Mouse (Mus musculus): ENCODE results near the gene Fam49a. TPM values are rescaled to one million over a fixed set of nuclear protein-coding genes. Genes with fewer than 3 reads are reported as not detected.

Gene Fam49a
- polyA plus RNA-seq, 1 experiment from 2014 or later = 27.9 TPM

DNA sequence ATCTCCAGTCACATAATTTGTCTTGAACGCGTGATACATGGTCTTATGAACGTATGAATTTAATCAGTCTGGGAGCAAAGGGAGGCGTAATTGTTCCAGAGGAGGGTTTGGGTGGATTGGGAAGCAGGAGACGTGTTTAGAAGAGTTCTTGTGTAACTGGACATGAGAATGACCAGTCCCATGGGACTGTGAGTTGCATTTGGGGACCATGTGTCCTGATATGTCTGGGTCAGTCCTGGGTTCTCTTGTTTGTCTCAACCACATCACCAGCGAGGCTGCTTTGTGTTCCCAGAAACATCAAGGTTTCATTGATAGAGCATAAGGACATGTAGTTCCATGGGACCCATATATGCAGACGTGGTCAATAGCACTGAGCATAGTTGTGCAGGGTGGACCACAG, 36.5 kb downstream of the Fam49a start:
- Histone ChIP-seq H3K4me1 (replicated peaks) (no peaks in the 10 kb centered on the region), H3K27me3 (no peaks in the 10 kb centered on the region), H3K27ac (no peak overlapping the region), H3K4me2 (replicated peaks) (no peak overlapping the region), H3K4me3 (replicated peaks) (no peak overlapping the region), H3K9me3 (no peaks in the 10 kb centered on the region), H3K9ac (replicated peaks) (no peak overlapping the region), H3K36me3 (no peaks in the 10 kb centered on the region)
- 95% methylated on average over 7 of the region's 7 CpGs for WGBS
- no peak for ATAC-seq

DNA sequence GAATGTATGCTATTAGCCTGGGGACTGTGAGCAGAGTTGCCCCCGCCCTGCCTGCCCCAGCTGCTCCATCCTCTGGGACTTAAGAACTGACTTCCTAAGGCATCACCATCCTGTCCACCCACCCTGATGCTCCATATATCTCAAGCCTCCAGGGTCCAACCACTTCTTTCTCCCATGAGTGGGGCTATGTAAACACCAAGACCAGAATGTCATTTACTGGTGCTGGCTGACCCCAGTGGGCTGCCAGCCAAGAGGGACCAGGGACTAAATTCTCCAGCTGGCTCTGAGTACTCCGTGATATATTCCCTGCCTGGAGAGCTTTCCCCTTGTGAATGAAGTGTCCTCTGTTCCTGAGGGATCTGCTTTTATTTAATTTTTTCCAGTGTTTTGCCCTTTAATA, 37.4 kb downstream of the Fam49a start:
- no peaks in the 10 kb centered on the region for H3K9me3 ChIP-seq
- ATAC-seq = no peak
- no peaks in the 10 kb centered on the region for H3K4me1 ChIP-seq (replicated peaks)
- WGBS = 68% methylated on average over 2 of the region's 2 CpGs
- H3K27me3 ChIP-seq = no peaks in the 10 kb centered on the region
- H3K4me3 ChIP-seq (replicated peaks) = no peak overlapping the region
- H3K36me3 ChIP-seq = no peaks in the 10 kb centered on the region
- no peak overlapping the region for H3K9ac ChIP-seq (replicated peaks)
- H3K4me2 ChIP-seq (replicated peaks) = no peak overlapping the region
- H3K27ac ChIP-seq = no peak overlapping the region

DNA sequence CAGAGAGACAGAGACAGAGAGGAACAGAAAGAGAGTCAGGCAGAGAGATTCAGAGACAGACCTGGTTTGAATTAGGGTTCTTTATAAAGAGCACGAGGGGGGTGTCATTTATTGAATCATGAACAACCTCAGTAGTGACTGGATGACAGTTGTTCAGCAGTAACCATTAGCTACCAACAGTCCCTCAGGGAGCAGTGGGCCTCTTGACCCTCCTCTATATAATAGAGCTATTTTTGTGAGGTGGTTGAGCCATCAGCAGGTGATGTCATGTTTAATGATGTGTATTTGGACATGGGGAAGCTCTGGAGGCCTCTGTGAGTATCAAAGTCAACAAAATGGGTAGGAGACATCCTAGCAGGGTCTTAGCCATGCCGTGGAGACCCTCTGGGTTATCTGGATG, 39.2 kb downstream of the Fam49a start:
- Histone ChIP-seq H3K9me3 (no peaks in the 10 kb centered on the region), H3K27me3 (no peaks in the 10 kb centered on the region), H3K9ac (replicated peaks) (no peak overlapping the region), H3K4me3 (replicated peaks) (no peak overlapping the region), H3K4me2 (replicated peaks) (no peak overlapping the region), H3K36me3 (no peaks in the 10 kb centered on the region), H3K27ac (no peak overlapping the region), H3K4me1 (replicated peaks) (no peaks in the 10 kb centered on the region)
- 90% methylated on average over 2 of the region's 2 CpGs for WGBS
- no peak for ATAC-seq

DNA sequence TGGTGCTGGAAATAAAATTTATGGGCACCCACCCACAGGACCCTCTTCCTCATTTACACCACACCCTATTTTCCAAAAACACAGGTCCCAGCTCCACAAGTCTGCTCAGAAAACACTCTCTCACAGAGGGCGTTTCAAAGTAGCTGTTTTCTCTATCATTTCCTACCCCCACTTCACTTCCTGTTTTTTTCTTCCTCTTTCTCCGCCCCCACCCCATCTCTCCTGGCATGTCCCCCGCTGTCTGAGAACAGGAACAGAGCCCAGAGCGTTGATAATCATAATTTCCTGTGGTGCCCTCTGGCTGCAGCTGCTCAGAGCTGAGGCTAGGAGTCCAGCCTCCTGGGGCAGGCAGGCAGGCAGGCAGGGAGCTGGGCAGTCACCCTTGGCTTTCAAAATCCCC, 39.9 kb downstream of the Fam49a start:
- H3K27ac ChIP-seq = no peak overlapping the region
- no peak for ATAC-seq
- H3K4me3 ChIP-seq (replicated peaks) = no peak overlapping the region
- WGBS = 72% methylated on average over 4 of the region's 4 CpGs
- no peaks in the 10 kb centered on the region for H3K36me3 ChIP-seq
- H3K4me2 ChIP-seq (replicated peaks) = no peak overlapping the region
- no peaks in the 10 kb centered on the region for H3K4me1 ChIP-seq (replicated peaks)
- H3K27me3 ChIP-seq = no peaks in the 10 kb centered on the region
- H3K9me3 ChIP-seq = no peaks in the 10 kb centered on the region
- H3K9ac ChIP-seq (replicated peaks) = no peak overlapping the region

DNA sequence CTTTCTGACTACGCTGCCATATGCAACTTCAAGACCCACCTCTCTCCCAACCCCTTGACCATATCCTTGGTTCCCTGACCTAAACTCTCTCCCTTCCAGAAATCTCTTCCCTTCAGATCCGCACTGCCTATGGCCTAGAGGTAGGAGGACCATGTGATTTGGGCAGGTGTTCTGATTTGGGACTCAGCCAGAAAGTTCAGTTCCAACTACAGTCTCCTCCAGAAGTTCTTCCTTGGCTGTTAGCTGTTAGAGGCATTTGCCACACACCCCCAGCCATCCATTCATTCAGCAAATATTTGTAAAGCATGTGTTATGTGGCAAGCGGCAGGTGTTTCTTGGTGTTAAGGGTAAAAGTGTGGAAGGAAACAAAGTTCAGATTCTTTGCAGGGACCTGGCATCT, 44.3 kb downstream of the Fam49a start:
- Histone ChIP-seq H3K4me2 (replicated peaks) (no peak overlapping the region), H3K4me1 (replicated peaks) (no peaks in the 10 kb centered on the region), H3K4me3 (replicated peaks) (no peak overlapping the region), H3K27me3 (no peaks in the 10 kb centered on the region), H3K36me3 (peaks cover 6% of the 10 kb centered on the region; the same call in 1 of the 2 replicates), H3K9me3 (no peaks in the 10 kb centered on the region), H3K9ac (replicated peaks) (no peak overlapping the region), H3K27ac (no peak overlapping the region)
- no peak for ATAC-seq
- WGBS = 97% methylated on average over 3 of the region's 3 CpGs

DNA sequence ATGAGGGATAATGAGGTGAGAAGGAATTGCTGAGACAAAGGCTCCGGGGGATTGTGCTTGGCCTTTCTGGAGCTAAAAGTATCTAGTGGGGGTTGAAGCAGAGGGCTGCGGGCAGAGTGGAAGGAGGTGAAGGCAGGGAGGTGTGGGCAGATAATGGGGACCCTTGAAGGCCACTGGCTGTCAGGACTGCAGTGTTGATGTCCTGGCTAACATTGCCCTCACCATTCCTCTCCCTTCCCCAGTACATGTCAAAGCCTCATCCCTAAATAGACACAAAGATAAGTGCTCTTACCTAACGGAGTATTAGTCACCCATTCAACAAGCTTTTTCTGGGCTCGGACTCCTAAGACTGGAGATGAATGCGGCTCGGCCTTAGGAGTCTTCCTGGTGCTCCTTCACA, 44.9 kb downstream of the Fam49a start:
- WGBS = 87% methylated on average over 6 of the region's 6 CpGs
- no peak for ATAC-seq
- no peak overlapping the region for H3K27ac ChIP-seq

DNA sequence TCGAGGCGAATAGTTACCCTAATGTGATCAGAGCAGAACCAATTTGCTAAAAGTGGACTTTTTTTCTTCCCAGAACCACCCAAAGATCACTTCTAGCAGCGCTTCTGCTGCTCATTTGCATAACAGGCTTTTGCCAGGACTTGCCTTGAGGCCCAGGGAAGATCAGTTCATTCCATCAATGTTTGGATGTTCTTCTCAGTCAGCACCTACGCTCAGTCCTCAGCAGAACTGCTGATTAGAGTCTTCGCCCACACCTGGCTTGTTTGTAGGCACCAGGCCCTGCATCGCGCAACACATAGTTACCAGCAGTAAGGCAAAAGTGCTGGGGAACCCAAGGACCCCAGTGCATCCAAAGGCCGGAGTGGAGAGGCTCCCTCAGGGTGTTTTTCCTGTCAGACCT, 45.3 kb downstream of the Fam49a start:
- Histone ChIP-seq H3K9ac (replicated peaks) (no peak overlapping the region), H3K4me3 (replicated peaks) (no peak overlapping the region), H3K27me3 (no peaks in the 10 kb centered on the region), H3K4me2 (replicated peaks) (no peak overlapping the region), H3K36me3 (peaks cover 6% of the 10 kb centered on the region; the same call in 1 of the 2 replicates), H3K27ac (no peak overlapping the region), H3K9me3 (no peaks in the 10 kb centered on the region), H3K4me1 (replicated peaks) (no peaks in the 10 kb centered on the region)
- ATAC-seq = no peak
- 93% methylated on average over 8 of the region's 8 CpGs for WGBS

More for the DNA sequence above, 44.9 kb downstream of the Fam49a start:
- Histone ChIP-seq H3K4me3 (replicated peaks) (no peak overlapping the region), H3K36me3 (peaks cover 6% of the 10 kb centered on the region; the same call in 1 of the 2 replicates), H3K9ac (replicated peaks) (no peak overlapping the region), H3K27me3 (no peaks in the 10 kb centered on the region), H3K4me2 (replicated peaks) (no peak overlapping the region), H3K4me1 (replicated peaks) (no peaks in the 10 kb centered on the region), H3K9me3 (no peaks in the 10 kb centered on the region)

DNA sequence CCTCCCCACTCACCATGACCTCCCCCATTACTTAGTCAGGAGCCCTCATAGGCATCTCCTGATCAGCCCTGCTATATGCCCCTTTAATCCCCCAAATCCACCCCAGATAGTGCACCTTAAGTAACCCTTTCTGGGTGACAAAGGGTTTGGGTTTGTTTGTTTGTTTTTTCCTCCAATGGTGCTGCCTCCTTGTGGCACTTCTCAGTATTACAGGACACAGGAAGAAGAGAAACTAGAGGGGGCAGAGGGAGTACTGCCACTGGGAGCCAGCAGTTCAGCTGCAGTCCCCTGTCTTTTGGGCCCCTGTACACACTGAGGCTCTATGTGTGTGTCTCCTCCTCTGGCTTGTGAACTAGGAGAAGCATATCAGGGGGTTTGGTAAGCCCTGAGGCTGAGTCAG, 51.5 kb downstream of the Fam49a start:
- no peaks in the 10 kb centered on the region for H3K27me3 ChIP-seq
- no peak overlapping the region for H3K27ac ChIP-seq
- H3K4me1 ChIP-seq (replicated peaks) = peaks cover 37% of the 10 kb centered on the region
- no peak for ATAC-seq
- H3K4me2 ChIP-seq (replicated peaks) = no peak overlapping the region
- H3K9ac ChIP-seq (replicated peaks) = no peak overlapping the region
- H3K4me3 ChIP-seq (replicated peaks) = no peak overlapping the region
- H3K9me3 ChIP-seq = no peaks in the 10 kb centered on the region
- H3K36me3 ChIP-seq = 0 out of 2 replicates have a peak, but pooled peaks cover 2% of the 10 kb centered on the region

DNA sequence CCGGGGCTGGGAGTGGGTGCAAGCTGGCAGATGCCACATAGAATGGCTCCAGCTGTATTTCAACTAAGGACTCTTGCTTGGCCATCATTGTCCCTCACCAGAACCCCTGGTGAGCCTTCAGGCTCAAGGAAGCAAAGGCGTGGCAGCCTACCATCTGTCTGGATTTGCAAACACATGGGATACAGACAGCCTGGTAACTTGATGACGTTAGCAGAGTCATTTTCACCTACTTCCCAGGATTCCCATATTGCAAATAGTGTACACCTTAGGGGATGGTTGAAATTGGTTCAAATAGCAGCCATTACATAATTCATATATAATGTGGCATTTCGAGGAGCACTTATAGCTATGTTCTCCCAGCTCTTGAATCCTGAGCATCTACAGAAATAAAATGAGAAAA, 52.0 kb downstream of the Fam49a start:
- Histone ChIP-seq H3K9ac (replicated peaks) (no peak overlapping the region), H3K27ac (peak overlapping the region; percentile 14; the same call in 1 of the 2 replicates), H3K4me2 (replicated peaks) (no peak overlapping the region), H3K27me3 (no peaks in the 10 kb centered on the region), H3K36me3 (0 out of 2 replicates have a peak, but pooled peaks cover 2% of the 10 kb centered on the region), H3K4me1 (replicated peaks) (peaks cover 37% of the 10 kb centered on the region), H3K4me3 (replicated peaks) (no peak overlapping the region), H3K9me3 (no peaks in the 10 kb centered on the region)
- 75% methylated on average over 4 of the region's 4 CpGs for WGBS
- ATAC-seq = no peak

DNA sequence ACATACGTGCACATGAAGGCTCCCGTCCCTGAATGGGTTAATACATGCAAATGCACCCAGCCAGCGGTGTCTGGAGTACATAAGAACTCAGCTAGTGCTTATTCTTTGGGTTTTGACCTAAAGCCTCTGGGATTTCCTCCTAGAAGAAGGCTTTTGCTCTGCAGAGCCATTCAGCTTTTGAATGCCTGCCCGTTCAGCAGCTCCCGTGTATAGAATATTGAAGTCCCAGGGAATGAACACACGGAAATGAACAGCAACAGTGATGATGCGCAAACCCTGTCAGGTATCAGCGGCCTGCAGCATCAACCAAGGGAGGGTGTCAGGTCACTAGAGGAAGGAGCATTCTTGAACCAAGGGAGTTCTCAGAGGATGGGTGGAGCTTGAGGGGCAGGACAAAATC, 52.4 kb downstream of the Fam49a start:
- Histone ChIP-seq H3K27me3 (no peaks in the 10 kb centered on the region), H3K9ac (replicated peaks) (no peak overlapping the region), H3K9me3 (no peaks in the 10 kb centered on the region), H3K36me3 (0 out of 2 replicates have a peak, but pooled peaks cover 2% of the 10 kb centered on the region), H3K4me2 (replicated peaks) (no peak overlapping the region), H3K27ac (peak overlapping the region; percentile 14), H3K4me3 (replicated peaks) (no peak overlapping the region), H3K4me1 (replicated peaks) (peaks cover 37% of the 10 kb centered on the region)
- ATAC-seq = peak; percentile 4; the same call in 1 of the 2 replicates
- 30% methylated on average over 8 of the region's 8 CpGs for WGBS

DNA sequence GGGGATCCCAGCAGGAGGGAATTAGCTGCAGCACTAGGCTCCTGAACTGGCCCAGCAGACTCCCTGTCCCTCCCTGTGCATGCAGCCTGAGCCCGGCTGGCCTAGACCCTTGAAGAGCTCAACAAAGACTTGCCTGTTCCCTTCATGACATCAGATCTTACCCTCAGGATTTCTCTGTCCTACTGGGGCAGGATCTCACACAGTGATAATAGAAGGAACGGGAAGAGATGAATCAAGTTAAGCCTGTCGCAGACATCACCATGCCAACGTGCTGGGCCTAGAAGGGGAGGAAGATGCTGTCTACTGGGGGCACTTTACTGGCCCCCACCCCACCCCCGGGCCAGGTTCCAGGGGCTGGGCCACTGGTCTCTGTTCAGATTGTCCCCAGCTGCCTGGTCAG, 53.1 kb downstream of the Fam49a start:
- WGBS = 12% methylated on average over 5 of the region's 5 CpGs
- H3K27me3 ChIP-seq = no peaks in the 10 kb centered on the region
- H3K9me3 ChIP-seq = no peaks in the 10 kb centered on the region
- ATAC-seq = peak; percentile 85
- 0 out of 2 replicates have a peak overlapping the region, but pooled peaks have one; percentile 10 for H3K27ac ChIP-seq
- H3K4me2 ChIP-seq (replicated peaks) = no peak overlapping the region
- H3K4me1 ChIP-seq (replicated peaks) = peaks cover 37% of the 10 kb centered on the region
- no peak overlapping the region for H3K9ac ChIP-seq (replicated peaks)
- H3K4me3 ChIP-seq (replicated peaks) = no peak overlapping the region
- 0 out of 2 replicates have a peak, but pooled peaks cover 2% of the 10 kb centered on the region for H3K36me3 ChIP-seq

DNA sequence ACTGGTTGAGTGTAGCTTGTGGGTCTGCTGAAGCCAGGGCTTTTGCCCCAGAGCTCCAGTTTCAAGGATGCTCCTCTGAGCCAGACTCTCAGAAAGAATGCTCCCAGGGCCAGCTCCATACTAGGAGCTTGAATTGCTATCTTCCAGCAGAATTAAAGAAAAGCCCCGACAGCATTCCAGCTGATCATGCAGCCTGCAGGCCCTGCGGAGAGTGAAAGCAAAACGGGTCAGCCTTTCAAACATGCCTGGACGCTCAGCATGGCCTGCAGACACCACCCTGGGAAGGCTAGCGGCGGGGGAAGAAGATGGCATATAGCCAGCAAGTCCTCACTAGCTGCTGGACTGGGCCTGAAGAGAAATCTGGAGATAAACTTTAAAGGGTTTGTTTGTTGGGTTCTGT, 55.0 kb downstream of the Fam49a start:
- Histone ChIP-seq H3K36me3 (0 out of 2 replicates have a peak, but pooled peaks cover 2% of the 10 kb centered on the region), H3K27me3 (no peaks in the 10 kb centered on the region), H3K27ac (peak overlapping the region; percentile 14; the same call in 1 of the 2 replicates), H3K4me1 (replicated peaks) (peaks cover 37% of the 10 kb centered on the region), H3K9me3 (no peaks in the 10 kb centered on the region), H3K4me3 (replicated peaks) (no peak overlapping the region), H3K9ac (replicated peaks) (no peak overlapping the region), H3K4me2 (replicated peaks) (no peak overlapping the region)
- ATAC-seq = no peak
- WGBS = 48% methylated on average over 6 of the region's 6 CpGs

DNA sequence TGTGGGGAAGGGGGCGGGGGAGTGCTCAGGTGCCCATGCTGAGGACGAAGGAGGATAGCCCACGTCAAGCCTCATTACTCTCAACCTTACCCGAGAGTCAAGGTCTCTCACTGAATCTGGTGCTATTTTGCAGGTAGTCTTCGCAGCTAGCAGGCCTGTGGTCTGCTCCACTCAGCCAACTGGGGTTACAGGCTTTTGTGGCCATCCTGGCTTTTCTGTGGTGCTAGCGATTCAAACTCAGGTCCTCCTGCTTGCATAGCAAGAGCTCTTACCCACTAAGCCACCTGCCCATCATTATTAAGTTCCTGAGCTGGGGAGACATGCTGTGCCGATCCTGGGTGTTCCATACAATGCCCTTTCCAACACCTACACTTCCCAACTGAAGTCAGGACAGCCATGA, 55.7 kb downstream of the Fam49a start:
- H3K4me1 ChIP-seq (replicated peaks) = peaks cover 37% of the 10 kb centered on the region
- H3K4me3 ChIP-seq (replicated peaks) = no peak overlapping the region
- H3K4me2 ChIP-seq (replicated peaks) = no peak overlapping the region
- H3K9me3 ChIP-seq = no peaks in the 10 kb centered on the region
- ATAC-seq = no peak
- no peaks in the 10 kb centered on the region for H3K27me3 ChIP-seq
- H3K9ac ChIP-seq (replicated peaks) = no peak overlapping the region
- H3K27ac ChIP-seq = no peak overlapping the region
- 68% methylated on average over 7 of the region's 7 CpGs for WGBS
- 0 out of 2 replicates have a peak, but pooled peaks cover 2% of the 10 kb centered on the region for H3K36me3 ChIP-seq
